ENCODE assay signal across 20 mouse cellular contexts in genomic region chr14:15204284-15204683, GRCm38 (mm10).
"Had no signal": no experiment of that assay in that cellular context is flagged by ENCODE, and none has a peak within 500 bp of the region (broad histone marks: within the 10 kb centered on the region; RNA-seq: fewer than 3 reads in every experiment).

No protein-coding gene starts in this region.

- ATAC-seq: liver, postnatal 0 days had no signal

- H3K4me1 ChIP-seq: liver, embryonic 13.5 days; liver, embryonic 15.5 days; midbrain, embryonic 10.5 days; midbrain, embryonic 12.5 days; neural tube, embryonic 12.5 days had no signal

- H3K36me3 ChIP-seq: liver, embryonic 13.5 days; liver, embryonic 15.5 days; midbrain, embryonic 10.5 days; midbrain, embryonic 12.5 days; neural tube, embryonic 12.5 days had no signal

- H3K9ac ChIP-seq: liver, embryonic 13.5 days; liver, embryonic 15.5 days; liver, postnatal 0 days; midbrain, embryonic 12.5 days; neural tube, embryonic 12.5 days had no signal

- H3K27ac ChIP-seq: liver, embryonic 13.5 days; liver, embryonic 15.5 days; macrophage; midbrain, embryonic 10.5 days; midbrain, embryonic 12.5 days; neural tube, embryonic 12.5 days had no signal

- H3K4me3 ChIP-seq: liver, embryonic 13.5 days; liver, embryonic 15.5 days; midbrain, embryonic 10.5 days; midbrain, embryonic 12.5 days; myocyte; neural tube, embryonic 12.5 days had no signal

- H3K9me3 ChIP-seq: liver, embryonic 13.5 days; liver, embryonic 15.5 days; midbrain, embryonic 10.5 days; midbrain, embryonic 12.5 days; neural tube, embryonic 12.5 days had no signal

- H3K27me3 ChIP-seq: liver, embryonic 13.5 days; liver, embryonic 15.5 days; midbrain, embryonic 12.5 days; neural tube, embryonic 12.5 days had no signal

- H3K4me2 ChIP-seq: liver, embryonic 11.5 days; liver, embryonic 13.5 days; liver, embryonic 15.5 days; midbrain, embryonic 12.5 days; neural tube, embryonic 12.5 days had no signal

- DNase-seq: liver, embryonic 13.5 days; liver, postnatal 0 days; lung, adult 2 months; lung, postnatal 14 days; lung, postnatal 36 days; retina, postnatal 1 day; right cerebral cortex, adult 18-20 months; right cerebral cortex, postnatal 25 days; right cerebral cortex, postnatal 4 days; spleen, adult 18-20 months; thymus, adult 18-20 months; thymus, postnatal 14 days; thymus, postnatal 36 days had no signal
